Mouse (Mus musculus) cerebellum, postnatal 10 days (tissue): ENCODE results near the gene Glipr2.

Experiments
- DNase-seq, 2 experiments: peaks; one replicate each; pipeline ENCODE4 v3.0.0; 2021; ENCODE audit warnings: mixed read lengths in 2 of 2

Glipr2 gene

GRCm38 (mm10) chr4:43970393-43971330 lies 13.5 kb downstream of the Glipr2 start:
- DNase-seq: no peak

GRCm38 (mm10) chr4:43971541-43972136 lies 14.4 kb downstream of the Glipr2 start:
- no peak for DNase-seq

- no peak for DNase-seq
Measured at GRCm38 (mm10) chr4:43972137-43972591, 15.0 kb downstream of the Glipr2 start.

- DNase-seq: peak; percentile 54 to 77
Measured at GRCm38 (mm10) chr4:43973526-43973981, 16.4 kb downstream of the Glipr2 start.

GRCm38 (mm10) chr4:43974914-43975616 lies 17.9 kb downstream of the Glipr2 start:
- DNase-seq: no peak

GRCm38 (mm10) chr4:43976223-43976740 lies 19.1 kb downstream of the Glipr2 start:
- DNase-seq: no peak

- peak; percentile 40 to 54 for DNase-seq
Measured at GRCm38 (mm10) chr4:43978521-43979443, 21.6 kb downstream of the Glipr2 start.

GRCm38 (mm10) chr4:43979746-43980145 lies 22.5 kb downstream of the Glipr2 start:
- DNase-seq: peak; percentile 98 to 99

- no peak for DNase-seq
Measured at GRCm38 (mm10) chr4:43980236-43980635, 23.0 kb downstream of the Glipr2 start.

GRCm38 (mm10) chr4:43980846-43981245 lies 23.6 kb downstream of the Glipr2 start:
- no peak for DNase-seq

GRCm38 (mm10) chr4:43981251-43981650 lies 24.1 kb downstream of the Glipr2 start:
- no peak for DNase-seq

GRCm38 (mm10) chr4:43982053-43982732 lies 25.0 kb downstream of the Glipr2 start:
- DNase-seq: peak; percentile 96 to 98

GRCm38 (mm10) chr4:43983181-43983580 lies 26.0 kb downstream of the Glipr2 start, which contains the start of gene Ccin:
Gene Ccin, plus strand, starts transcription at chr4:43983483.
- DNase-seq: peak in 1 of 2 experiments; percentile 18

GRCm38 (mm10) chr4:43983756-43984155 lies 26.6 kb downstream of the Glipr2 start:
- DNase-seq: no peak

GRCm38 (mm10) chr4:43984326-43984725 lies 27.1 kb downstream of the Glipr2 start:
- no peak for DNase-seq

GRCm38 (mm10) chr4:43988976-43989375 lies 31.8 kb downstream of the Glipr2 start:
- no peak for DNase-seq

- DNase-seq: no peak
Measured at GRCm38 (mm10) chr4:43993072-43993471, 35.9 kb downstream of the Glipr2 start.

GRCm38 (mm10) chr4:43994342-43994741 lies 37.1 kb downstream of the Glipr2 start:
- no peak for DNase-seq

- no peak for DNase-seq
Measured at GRCm38 (mm10) chr4:44003622-44004021, 46.4 kb downstream of the Glipr2 start.

- DNase-seq: no peak
Measured at GRCm38 (mm10) chr4:44004126-44004525, 46.9 kb downstream of the Glipr2 start, which contains the start of gene Clta. Gene Clta, plus strand, starts transcription at chr4:44004452.
